Mouse (Mus musculus) right cerebral cortex, postnatal 36 days (tissue): ENCODE results near the gene Batf.
A peak's percentile ranks its signal among the peaks of the same experiment; 100 is the strongest.

Experiments used
- DNase-seq, 2 experiments: peaks; one replicate each; pipeline ENCODE4 v3.0.0; 2022; ENCODE audit warnings: low spot score in 2 of 2, mixed read lengths in 1 of 2

Batf gene

DNA sequence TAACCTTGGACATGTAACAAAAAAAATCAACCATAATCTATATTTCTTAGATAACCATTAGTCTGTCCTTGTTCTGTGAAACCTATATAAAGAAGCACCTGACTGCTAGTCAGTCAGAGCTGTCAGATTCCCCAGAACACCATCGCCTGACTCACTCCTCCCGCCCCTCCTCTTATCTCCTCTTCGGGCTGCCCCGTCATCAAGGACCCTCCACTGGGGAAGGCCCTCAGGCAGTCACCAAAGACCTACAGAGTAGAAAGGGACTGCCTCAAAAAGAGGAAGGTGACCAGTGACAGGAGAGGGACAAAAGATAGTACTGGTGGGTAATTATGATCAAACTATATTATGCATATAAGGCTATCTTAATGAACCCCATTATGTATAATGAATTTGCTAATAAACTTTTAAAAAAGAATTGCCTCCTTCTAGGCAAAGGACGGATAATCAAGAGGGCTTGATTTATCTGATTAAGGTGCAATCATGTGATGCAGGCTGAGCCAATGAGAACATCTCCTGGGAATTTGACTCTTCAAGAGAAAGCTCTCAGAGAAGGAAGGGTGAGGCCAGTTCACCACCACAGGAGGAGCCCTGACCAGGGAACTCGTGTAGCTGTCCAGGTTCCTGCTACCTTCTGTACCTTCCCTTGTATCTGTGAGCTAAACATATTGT, 40.4 kb downstream of the Batf start:
- DNase-seq: no peak

GRCm38 (mm10) chr12:85728181-85728580, 41.7 kb downstream of the Batf start:
- DNase-seq: no peak

GRCm38 (mm10) chr12:85729022-85729944, 42.8 kb downstream of the Batf start:
- DNase-seq: no peak

GRCm38 (mm10) chr12:85729945-85730290, 43.4 kb downstream of the Batf start:
- no peak for DNase-seq

GRCm38 (mm10) chr12:85736203-85736602, 49.7 kb downstream of the Batf start:
- DNase-seq: no peak

GRCm38 (mm10) chr12:85736960-85737359, 50.5 kb downstream of the Batf start:
- DNase-seq: peak in 1 of 2 experiments; percentile 14

DNA sequence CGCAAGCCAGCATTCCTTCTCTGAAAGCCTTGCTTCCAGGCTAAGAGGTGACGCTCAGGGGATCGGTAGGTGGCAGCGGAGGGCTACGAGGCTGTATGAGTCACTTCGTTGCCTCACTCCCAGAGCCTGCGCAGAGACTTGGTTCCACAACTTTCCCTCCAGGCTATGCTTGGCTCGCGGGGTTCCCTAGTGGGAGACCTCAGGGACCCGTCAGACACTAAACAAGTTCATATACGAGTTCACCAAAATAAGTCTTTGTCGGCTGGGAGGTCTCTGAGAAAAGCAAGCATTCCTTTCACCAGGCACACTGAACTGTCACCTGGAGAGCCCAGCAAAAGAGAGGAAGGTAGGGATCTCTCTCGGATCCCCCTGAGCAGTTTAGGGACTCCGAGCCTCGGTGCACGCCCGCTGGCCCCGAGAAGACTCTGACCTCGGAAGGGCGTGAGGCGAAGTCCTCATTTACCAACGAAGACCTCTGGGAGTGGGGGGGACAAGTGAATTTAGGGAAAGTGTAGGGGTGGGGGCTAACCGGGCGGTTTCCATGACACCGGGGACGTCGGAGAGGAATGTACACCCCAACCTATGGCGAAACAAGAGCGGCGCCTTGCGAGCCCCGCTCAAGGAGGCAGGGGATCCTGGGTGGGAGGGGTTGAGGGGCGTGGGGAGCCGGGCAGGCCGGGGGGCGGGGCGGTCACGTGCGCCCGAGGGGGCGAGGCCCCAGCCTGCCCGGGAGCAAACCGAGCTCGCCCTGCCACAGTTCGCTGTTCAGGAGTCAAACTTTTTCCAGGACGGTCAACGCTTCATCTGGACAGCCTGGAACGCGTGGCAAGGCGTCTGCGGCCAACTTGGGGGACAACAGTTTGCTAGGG, 59.6 kb downstream of the Batf start, which contains the start of gene Flvcr2:
Gene Flvcr2 (plus strand): TSS at position 713 of the 869 bp plus-strand sequence.
- peak; percentile 30 to 59 for DNase-seq

DNA sequence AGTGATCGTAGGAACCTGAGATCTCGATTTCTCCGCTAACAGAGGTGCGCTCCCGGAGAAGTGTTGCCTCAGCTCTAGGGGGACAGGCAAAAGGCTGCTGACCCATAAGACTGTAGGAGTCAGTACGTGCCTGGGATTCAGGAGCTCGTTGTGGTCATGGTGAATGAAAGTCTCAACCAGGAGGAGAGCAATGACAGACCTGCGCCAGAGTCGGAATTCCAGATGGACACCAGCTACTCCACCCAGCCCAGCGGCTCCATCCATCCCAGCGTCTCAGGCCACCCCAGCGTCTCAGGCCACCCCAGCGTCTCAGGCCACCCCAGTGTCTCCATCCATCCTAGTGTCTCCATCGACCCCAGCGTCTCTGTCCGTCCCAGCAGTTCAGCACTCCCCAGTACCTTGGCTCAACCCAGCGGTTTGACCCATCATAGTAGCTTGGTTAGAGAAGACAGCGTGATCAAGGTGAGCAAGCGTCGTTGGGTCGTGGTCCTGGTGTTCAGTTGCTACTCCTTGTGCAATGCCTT, 60.3 kb downstream of the Batf start:
- no peak for DNase-seq

GRCm38 (mm10) chr12:85747343-85747742, 60.9 kb downstream of the Batf start:
- DNase-seq: no peak

DNA sequence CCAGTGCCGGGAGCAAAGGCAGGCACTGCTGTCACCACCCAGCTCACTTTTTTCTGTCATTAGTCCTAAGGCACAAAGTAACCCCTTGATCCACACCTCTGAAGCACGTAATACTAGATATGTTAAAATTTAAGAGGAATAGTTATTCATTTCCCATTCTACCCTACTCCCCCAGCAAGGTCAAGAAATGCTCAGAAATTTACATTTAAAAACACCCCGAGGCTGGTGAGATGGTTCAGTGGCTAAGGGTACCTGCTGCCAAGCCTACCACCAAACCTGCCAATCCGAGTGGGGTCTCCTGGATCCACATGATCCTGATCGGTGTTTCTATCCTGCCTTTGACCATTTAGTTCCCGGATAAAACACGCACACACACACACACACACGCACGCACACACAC, 63.4 kb downstream of the Batf start:
- no peak for DNase-seq

GRCm38 (mm10) chr12:85752116-85752515, 65.6 kb downstream of the Batf start:
- DNase-seq: no peak

GRCm38 (mm10) chr12:85753223-85753622, 66.8 kb downstream of the Batf start:
- no peak for DNase-seq

DNA sequence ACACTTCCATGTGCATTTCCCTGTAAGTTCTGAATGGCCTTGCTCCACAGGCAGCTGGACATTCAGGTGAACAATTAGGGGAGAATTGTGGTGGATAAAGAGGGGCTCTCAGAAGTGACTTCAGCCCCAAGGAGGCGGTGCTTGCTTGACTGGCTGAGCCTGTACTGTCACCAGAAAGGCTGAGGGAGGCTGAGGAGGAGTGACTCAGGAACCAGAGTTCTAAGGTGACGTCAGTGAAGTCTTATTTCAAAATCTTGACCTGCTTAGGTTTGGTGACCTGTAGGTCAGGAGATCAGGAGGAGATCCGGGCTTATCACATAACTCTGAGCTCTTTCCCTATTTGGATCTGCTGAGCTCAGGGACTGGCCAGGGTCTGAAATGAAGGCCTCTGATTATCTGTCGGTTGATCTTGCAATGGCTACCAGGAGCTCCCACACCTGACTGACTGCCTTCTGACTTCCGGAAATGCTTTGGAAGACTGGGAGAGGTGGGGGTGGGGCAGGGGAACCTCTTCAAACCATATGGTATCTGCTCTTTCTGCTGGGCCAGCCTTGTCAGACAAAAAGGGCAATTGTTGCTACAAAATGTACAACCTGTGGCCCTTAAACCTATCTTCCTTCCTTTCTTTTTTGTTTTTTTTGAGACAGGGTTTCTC, 68.3 kb downstream of the Batf start:
- DNase-seq: no peak

GRCm38 (mm10) chr12:85756455-85756854, 70.0 kb downstream of the Batf start:
- DNase-seq: no peak

DNA sequence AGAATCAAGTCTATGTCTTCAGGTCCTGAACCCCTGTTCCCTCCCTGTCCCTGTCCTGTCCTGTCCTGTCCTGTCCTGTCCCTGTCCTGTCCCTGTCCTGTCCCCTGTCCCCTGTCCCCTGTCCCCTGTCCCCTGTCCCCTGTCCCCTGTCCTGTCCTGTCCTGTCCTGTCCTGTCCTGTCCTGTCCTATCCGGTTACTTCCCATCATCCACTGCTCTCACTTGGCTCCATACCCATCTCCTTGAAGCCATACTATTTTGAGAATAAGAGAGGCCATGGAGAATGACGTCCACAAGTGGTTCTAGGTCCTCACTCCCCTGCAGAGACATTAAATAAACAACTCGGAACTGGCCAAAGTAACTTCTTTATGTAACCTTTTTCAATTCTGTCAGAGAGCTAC, 70.6 kb downstream of the Batf start:
- DNase-seq: no peak
